Mouse (Mus musculus): ENCODE measurements around the gene Fam189a2. TPM values are rescaled to one million over a fixed set of nuclear protein-coding genes. Genes with fewer than 3 reads are reported as not detected.

The Fam189a2 gene
- polyA plus RNA-seq, 1 experiment from 2014 or later = 0.25 TPM

DNA sequence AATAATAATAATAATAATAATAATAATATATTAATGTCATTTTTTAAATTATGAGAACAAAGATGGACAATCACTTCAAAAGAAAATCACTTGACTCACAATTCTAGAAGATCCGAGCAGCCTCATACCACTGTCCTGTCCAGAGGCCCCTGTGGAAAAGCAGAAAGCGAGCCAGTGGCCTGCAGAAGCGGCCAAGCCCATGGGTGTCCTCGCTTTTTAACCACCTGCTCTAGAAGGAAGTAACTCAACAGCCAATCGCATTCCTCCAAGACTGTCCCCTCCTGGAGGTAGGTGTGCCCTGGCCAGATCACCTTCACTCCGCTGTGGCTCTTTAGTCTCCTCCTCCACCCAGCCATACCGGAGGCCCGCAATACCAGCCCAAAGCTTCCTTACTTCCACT is 75.4 kb downstream of the Fam189a2 start:
- Histone ChIP-seq H3K27me3 (0 out of 2 replicates have a peak, but pooled peaks cover 3% of the 10 kb centered on the region), H3K36me3 (no peaks in the 10 kb centered on the region), H3K9ac (no peak overlapping the region), H3K4me2 (replicated peaks) (no peak overlapping the region), H3K4me3 (no peak overlapping the region), H3K9me3 (no peaks in the 10 kb centered on the region), H3K27ac (no peak overlapping the region), H3K4me1 (peaks cover 5% of the 10 kb centered on the region; the same call in 1 of the 2 replicates)
- 84% methylated on average over 8 of the region's 8 CpGs for WGBS
- no peak for ATAC-seq (ENCODE audit: low FRiP score, low read depth)

DNA sequence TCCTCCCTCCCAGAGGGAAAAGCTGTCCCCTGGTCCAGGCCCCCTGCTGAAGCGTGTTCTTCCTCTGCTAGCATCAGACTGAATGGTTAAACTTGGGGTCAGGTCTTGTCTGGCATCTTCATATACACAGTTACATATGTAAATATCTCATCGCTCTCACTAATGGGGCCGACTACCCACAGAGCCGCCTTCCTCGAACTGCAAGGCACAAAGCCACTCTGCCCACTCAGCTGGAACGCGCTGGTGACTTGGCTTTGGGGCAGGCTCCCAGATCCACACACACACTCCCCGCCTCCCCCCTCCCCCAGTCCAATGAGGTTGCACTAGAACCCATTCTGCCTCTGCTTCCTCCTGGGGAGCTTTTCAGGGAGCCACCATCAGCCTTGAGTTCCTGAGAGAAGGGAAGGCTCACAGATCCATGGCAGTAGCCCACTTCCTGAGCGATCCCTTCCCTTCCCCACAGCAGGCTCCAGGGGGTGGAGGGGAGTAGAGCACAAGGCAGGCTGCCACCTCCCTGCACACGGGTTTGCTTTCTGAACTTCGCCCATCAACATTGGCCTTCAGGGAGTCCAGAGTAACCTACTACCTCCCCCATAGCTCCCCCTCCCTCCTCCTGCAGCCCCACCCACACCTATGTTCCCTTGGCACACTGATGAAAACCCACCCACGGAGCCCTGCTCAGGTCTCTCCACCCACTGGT is 82.4 kb downstream of the Fam189a2 start:
- Histone ChIP-seq H3K9ac (no peak overlapping the region), H3K36me3 (no peaks in the 10 kb centered on the region), H3K9me3 (no peaks in the 10 kb centered on the region), H3K27ac (no peak overlapping the region), H3K4me3 (no peak overlapping the region), H3K4me2 (replicated peaks) (no peak overlapping the region), H3K27me3 (no peaks in the 10 kb centered on the region), H3K4me1 (no peaks in the 10 kb centered on the region)
- WGBS = 49% methylated on average over 12 of the region's 12 CpGs
- ATAC-seq (ENCODE audit: low FRiP score, low read depth) = no peak

DNA sequence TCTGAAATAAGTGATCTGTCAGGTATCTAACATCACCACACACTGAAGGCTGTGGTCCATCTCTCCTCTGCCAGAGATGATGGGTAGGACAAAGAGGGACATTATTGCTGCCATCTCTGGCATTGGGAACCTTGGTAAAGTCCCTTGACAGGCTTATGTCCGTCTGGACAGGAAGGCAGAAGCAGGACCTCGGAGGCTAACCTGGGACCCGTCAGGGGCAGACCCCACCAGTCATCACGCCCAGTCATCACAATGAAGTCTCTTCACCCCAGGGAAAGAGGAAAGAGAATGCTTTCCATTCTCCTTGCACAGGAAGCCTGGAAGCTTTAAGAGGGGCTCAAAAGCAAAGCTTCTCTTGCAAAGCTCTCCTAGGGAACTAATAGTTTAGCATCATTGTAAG is 82.9 kb downstream of the Fam189a2 start:
- Histone ChIP-seq H3K4me1 (no peaks in the 10 kb centered on the region), H3K9ac (no peak overlapping the region), H3K36me3 (no peaks in the 10 kb centered on the region), H3K4me2 (replicated peaks) (no peak overlapping the region), H3K27ac (no peak overlapping the region), H3K4me3 (no peak overlapping the region), H3K27me3 (no peaks in the 10 kb centered on the region), H3K9me3 (no peaks in the 10 kb centered on the region)
- no peak for ATAC-seq (ENCODE audit: low FRiP score, low read depth)
- WGBS = 62% methylated on average over 4 of the region's 4 CpGs

DNA sequence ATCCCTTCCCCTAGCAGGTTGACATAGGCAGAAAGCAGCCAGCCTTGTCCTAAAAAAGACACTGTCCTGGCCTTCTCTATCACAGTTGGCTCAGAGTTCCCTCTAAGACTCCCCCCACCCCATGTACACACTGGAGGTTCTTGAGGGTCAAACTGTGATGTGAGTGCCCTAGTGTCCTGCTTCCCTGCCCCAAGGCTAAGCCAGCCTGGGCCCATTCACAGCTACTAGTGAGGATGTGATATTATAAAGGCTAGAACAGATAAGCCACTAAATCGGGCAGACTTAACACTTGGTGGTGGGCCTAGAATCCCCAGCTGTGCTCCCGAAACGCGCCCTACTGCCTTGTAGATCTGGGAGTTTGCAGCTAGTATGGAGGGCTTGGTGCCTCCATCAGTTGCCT is 84.1 kb downstream of the Fam189a2 start:
- no peak overlapping the region for H3K4me2 ChIP-seq (replicated peaks)
- no peak overlapping the region for H3K4me3 ChIP-seq
- H3K4me1 ChIP-seq = no peaks in the 10 kb centered on the region
- WGBS = 81% methylated on average over 4 of the region's 4 CpGs
- H3K36me3 ChIP-seq = no peaks in the 10 kb centered on the region
- H3K9ac ChIP-seq = no peak overlapping the region
- no peaks in the 10 kb centered on the region for H3K9me3 ChIP-seq
- H3K27ac ChIP-seq = no peak overlapping the region
- ATAC-seq (ENCODE audit: low FRiP score, low read depth) = no peak
- H3K27me3 ChIP-seq = no peaks in the 10 kb centered on the region

DNA sequence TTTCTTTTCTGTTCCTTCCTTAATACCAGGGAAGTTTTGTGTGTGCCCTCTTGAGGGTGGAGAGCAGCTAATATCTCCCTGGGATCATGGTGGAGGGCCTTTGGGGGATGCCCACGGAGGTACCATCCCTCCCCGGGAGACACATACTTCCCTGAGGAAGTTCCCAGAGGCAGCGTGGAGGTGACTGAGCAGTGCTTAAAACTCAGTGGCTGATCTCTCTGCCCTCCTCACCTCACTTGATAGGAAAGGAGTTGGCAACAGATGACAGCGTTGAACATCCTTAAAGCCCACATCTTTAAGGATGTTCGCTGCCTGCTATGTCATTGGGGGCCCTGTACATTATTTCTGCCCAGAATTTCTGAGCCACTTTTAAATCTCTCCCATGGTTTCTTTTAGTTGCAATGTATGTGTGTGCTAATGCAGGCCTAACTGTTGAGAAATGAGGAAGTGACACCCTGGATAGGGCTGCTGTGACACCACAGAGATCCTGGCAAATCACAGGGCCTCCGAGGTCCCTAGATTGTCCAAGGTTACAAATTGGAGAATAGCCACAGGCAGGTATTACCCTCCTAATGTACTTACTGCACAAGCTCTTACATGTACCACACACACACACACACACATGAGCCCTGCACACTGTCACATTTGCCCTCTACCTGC is 84.7 kb downstream of the Fam189a2 start:
- ATAC-seq (ENCODE audit: low FRiP score, low read depth) = no peak
- 80% methylated on average over 6 of the region's 6 CpGs for WGBS
- H3K4me1 ChIP-seq = no peaks in the 10 kb centered on the region
- no peak overlapping the region for H3K4me3 ChIP-seq
- H3K27me3 ChIP-seq = no peaks in the 10 kb centered on the region
- no peaks in the 10 kb centered on the region for H3K36me3 ChIP-seq
- no peak overlapping the region for H3K27ac ChIP-seq
- H3K9ac ChIP-seq = no peak overlapping the region
- no peaks in the 10 kb centered on the region for H3K9me3 ChIP-seq
- H3K4me2 ChIP-seq (replicated peaks) = no peak overlapping the region

DNA sequence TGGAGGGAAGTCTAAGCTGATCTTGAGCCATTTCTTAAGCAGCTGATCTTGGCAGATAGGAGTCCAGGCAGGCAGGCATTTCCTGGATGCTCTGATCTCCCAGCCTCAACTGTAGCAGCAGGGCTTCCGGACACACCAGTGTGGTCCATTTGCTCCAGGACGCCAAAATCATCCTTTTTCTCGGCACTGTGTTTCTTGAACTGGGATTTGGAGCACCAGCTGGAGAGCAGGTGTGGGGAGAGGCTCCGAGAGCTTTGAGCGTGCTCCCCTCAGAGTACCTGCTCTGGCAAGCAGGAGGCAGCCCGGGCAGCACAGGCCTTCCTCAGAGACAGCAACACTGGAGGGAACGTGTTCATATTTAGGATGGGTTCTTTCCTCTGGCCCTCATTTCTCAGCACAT is 87.9 kb downstream of the Fam189a2 start:
- H3K27ac ChIP-seq = no peak overlapping the region
- 79% methylated on average over 7 of the region's 7 CpGs for WGBS
- no peaks in the 10 kb centered on the region for H3K36me3 ChIP-seq

DNA sequence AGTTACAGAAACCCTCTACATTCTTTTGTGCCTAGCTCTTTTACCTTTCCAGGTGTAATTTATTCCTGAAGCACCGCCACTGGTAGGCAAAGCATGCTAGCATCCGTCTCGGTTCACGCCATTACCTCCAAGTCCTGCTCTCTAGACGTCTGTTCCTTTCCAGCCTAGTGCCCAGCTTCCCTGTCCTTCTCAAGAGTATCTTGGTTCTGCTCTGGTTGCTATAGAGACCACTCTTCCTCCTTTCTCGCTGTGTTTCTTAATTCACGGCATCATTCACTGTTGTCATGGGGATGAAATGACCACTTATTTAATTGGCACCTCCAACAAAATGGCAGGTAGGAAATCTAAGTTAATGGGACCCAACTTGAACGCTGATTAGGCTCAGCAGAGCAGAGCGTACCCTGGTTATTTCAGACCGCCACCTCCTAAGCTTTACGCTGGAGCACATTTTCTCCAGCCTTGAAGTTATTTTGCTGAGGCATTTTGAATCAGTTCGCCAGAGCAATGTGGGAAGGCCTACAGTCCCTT is 89.3 kb downstream of the Fam189a2 start:
- ATAC-seq (ENCODE audit: low FRiP score, low read depth) = no peak
- no peak overlapping the region for H3K4me2 ChIP-seq (replicated peaks)
- H3K27ac ChIP-seq = no peak overlapping the region
- H3K9ac ChIP-seq = no peak overlapping the region
- no peaks in the 10 kb centered on the region for H3K36me3 ChIP-seq
- no peaks in the 10 kb centered on the region for H3K9me3 ChIP-seq
- H3K4me3 ChIP-seq = no peak overlapping the region
- no peaks in the 10 kb centered on the region for H3K4me1 ChIP-seq
- 71% methylated on average over 12 of the region's 12 CpGs for WGBS
- no peaks in the 10 kb centered on the region for H3K27me3 ChIP-seq

More for the DNA sequence above, 87.9 kb downstream of the Fam189a2 start:
- no peak for ATAC-seq (ENCODE audit: low FRiP score, low read depth)
- no peak overlapping the region for H3K9ac ChIP-seq
- H3K4me2 ChIP-seq (replicated peaks) = no peak overlapping the region
- no peaks in the 10 kb centered on the region for H3K9me3 ChIP-seq
- H3K27me3 ChIP-seq = no peaks in the 10 kb centered on the region
- H3K4me3 ChIP-seq = no peak overlapping the region
- no peaks in the 10 kb centered on the region for H3K4me1 ChIP-seq

DNA sequence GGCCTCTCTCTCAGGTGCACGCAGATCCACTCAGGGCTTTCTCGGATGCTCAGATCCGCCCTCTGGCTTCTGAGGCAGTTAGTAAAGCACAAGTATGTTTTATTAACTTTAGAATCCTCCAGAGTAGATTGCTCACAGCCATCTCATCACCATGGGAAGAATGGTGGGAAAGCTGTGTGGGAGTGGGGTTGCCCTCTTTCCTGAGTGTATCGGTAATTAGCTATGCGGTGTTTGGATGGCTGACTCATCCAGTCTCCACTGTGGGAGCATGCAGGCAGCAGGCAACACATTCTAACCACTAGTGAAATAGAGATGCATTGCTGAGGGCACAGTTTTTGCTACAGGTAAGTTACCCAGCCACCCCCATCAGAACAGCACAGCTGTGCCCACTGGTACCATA is 100.0 kb downstream of the Fam189a2 start:
- Histone ChIP-seq H3K36me3 (no peaks in the 10 kb centered on the region), H3K27me3 (no peaks in the 10 kb centered on the region), H3K4me1 (no peaks in the 10 kb centered on the region)

DNA sequence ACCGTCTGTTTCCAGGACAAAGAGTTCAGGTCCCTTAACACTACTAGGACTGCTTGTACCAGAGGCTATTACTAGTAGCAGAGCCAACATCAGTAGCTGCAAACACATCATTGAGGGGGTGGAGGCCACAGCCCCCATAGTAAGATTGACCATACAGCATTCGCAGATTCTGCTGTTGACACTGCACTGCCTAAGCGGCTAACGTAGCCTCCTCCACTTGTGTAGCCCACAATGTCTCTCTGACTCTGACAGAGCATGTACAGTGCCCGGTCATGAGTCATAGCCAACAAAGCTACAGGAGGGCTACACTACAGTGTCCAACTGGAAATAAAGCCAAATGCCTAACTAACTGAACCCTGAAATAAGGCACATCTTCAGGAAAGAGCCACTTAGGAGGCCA is 105.3 kb downstream of the Fam189a2 start:
- WGBS = 90% methylated on average over 5 of the region's 5 CpGs
- H3K9ac ChIP-seq = no peak overlapping the region

More for the DNA sequence above, 100.0 kb downstream of the Fam189a2 start:
- Histone ChIP-seq H3K4me2 (replicated peaks) (no peak overlapping the region), H3K27ac (no peak overlapping the region), H3K9me3 (peaks cover 11% of the 10 kb centered on the region), H3K4me3 (no peak overlapping the region), H3K9ac (no peak overlapping the region)
- no peak for ATAC-seq (ENCODE audit: low FRiP score, low read depth)
- WGBS = 93% methylated on average over 5 of the region's 5 CpGs

DNA sequence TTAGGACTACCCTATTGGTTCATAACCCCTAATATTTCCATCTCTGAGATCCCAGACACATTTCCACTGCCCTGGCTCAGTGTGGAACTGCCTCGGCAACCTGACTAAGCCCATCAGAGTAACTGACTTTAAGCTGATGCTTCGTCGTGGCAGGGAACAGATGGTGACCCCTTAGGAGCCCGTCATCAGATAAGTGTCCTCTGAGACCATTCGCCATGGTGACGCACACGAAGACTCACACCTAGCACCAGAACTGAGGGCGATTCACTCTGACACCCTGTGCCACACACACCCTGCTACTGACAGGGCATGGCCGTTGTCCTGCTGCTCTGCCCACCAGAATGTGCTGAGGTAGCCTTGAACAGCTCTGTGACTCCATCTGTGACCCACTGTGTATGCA is 106.0 kb downstream of the Fam189a2 start:
- Histone ChIP-seq H3K27ac (no peak overlapping the region), H3K9me3 (no peaks in the 10 kb centered on the region), H3K4me1 (no peaks in the 10 kb centered on the region), H3K27me3 (no peaks in the 10 kb centered on the region), H3K4me3 (no peak overlapping the region), H3K36me3 (no peaks in the 10 kb centered on the region), H3K4me2 (replicated peaks) (no peak overlapping the region), H3K9ac (no peak overlapping the region)
- WGBS = 86% methylated on average over 9 of the region's 9 CpGs
- no peak for ATAC-seq (ENCODE audit: low FRiP score, low read depth)

More for the DNA sequence above, 105.3 kb downstream of the Fam189a2 start:
- ATAC-seq (ENCODE audit: low FRiP score, low read depth) = no peak
- H3K27ac ChIP-seq = no peak overlapping the region
- H3K9me3 ChIP-seq = no peaks in the 10 kb centered on the region
- no peaks in the 10 kb centered on the region for H3K4me1 ChIP-seq
- H3K4me3 ChIP-seq = no peak overlapping the region
- H3K27me3 ChIP-seq = no peaks in the 10 kb centered on the region
- no peak overlapping the region for H3K4me2 ChIP-seq (replicated peaks)
- no peaks in the 10 kb centered on the region for H3K36me3 ChIP-seq

DNA sequence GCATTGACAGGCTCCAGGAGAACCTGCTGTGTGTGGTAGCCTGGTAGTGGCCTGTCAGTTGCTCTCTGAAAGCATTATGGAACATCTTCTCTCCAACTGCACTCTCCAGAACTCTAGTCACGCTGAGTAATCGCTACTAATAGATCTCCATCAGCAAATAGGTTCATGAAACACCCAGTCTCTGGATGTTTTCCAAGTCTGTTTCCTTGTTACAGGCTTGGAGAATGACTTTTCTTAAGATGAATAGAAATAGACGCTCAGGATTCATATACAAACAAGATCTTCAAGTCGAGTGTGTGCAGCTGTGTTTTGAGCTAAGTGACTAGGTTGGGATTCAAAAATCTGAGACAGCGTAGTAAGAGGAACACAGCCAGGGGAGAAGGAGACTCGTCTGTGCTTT is 106.8 kb downstream of the Fam189a2 start:
- ATAC-seq (ENCODE audit: low FRiP score, low read depth) = no peak

More for the DNA sequence above, 106.8 kb downstream of the Fam189a2 start:
- H3K4me3 ChIP-seq = no peak overlapping the region
- H3K9me3 ChIP-seq = no peaks in the 10 kb centered on the region
- no peaks in the 10 kb centered on the region for H3K4me1 ChIP-seq
- WGBS = 85% methylated on average over 6 of the region's 6 CpGs
- no peak overlapping the region for H3K27ac ChIP-seq
- no peaks in the 10 kb centered on the region for H3K27me3 ChIP-seq
- H3K4me2 ChIP-seq (replicated peaks) = no peak overlapping the region
- H3K36me3 ChIP-seq = no peaks in the 10 kb centered on the region
- no peak overlapping the region for H3K9ac ChIP-seq

Measured in limb, embryonic 13.5 days (tissue).